Mouse (Mus musculus) limb, embryonic 14.5 days (tissue): ENCODE measurements at regions not wholly inside any gene's neighbourhood (a gene's known extent, or its start where the extent isn't known, plus 50 kb on each side); places are given as distances from the start of the nearest gene placed in this dataset.

Experiments used
- ATAC-seq: fragments of 200-750 bp; cut with Nextera tagmentation; 2 replicates; pipeline ENCODE4 v1.8.0; 2017; ENCODE audit warnings: low read depth, moderate number of reproducible peaks, moderate TSS enrichment; ENCODE audit not compliant: low FRiP score
- DNase-seq: peaks from one replicate; pipeline ENCODE4 v3.0.0-alpha.2; 2015; ENCODE audit warnings: low spot score
- H3K27ac ChIP-seq: fragments of 300-500 bp; sonication (generic); replicated peaks from 2 replicates; pipeline ENCODE4 v1.5.1; 2014; ENCODE audit warnings: low read depth, mild to moderate bottlenecking, low read length, moderate library complexity, mixed read lengths
- H3K27me3 ChIP-seq: fragments of 300-500 bp; sonication (generic); 2 replicates; pipeline ENCODE4 v1.6.1; 2014; ENCODE audit warnings: low read length, mixed read lengths; ENCODE audit not compliant: control insufficient read depth, insufficient read depth
- H3K36me3 ChIP-seq: fragments of 300-500 bp; sonication (generic); 2 replicates; pipeline ENCODE4 v1.6.1; 2014; ENCODE audit warnings: mild to moderate bottlenecking, low read length, moderate library complexity, mixed read lengths; ENCODE audit not compliant: control insufficient read depth, insufficient read depth
- H3K4me1 ChIP-seq: fragments of 300-500 bp; sonication (generic); 2 replicates; pipeline ENCODE4 v1.6.1; 2014; ENCODE audit warnings: antibody characterized with exemption, low read length, mixed read lengths; ENCODE audit not compliant: control insufficient read depth, insufficient read depth
- H3K4me2 ChIP-seq: fragments of 300-500 bp; sonication (generic); replicated peaks from 2 replicates; pipeline ENCODE4 v1.6.1; 2014; ENCODE audit warnings: low read depth, mild to moderate bottlenecking, low read length, moderate library complexity; ENCODE audit not compliant: severe bottlenecking
- H3K4me3 ChIP-seq: fragments of 300-500 bp; sonication (generic); replicated peaks from 2 replicates; pipeline ENCODE4 v1.5.1; 2014; ENCODE audit warnings: low read length
- H3K9ac ChIP-seq: fragments of 300-500 bp; sonication (generic); 2 replicates; pipeline ENCODE4 v1.6.1; 2014; ENCODE audit warnings: mild to moderate bottlenecking, low read depth, low read length, moderate library complexity; ENCODE audit not compliant: severe bottlenecking
- H3K9me3 ChIP-seq: fragments of 300-500 bp; sonication (generic); 2 replicates; pipeline ENCODE4 v1.6.1; 2016; ENCODE audit warnings: low read length; ENCODE audit not compliant: control insufficient read depth
- POLR2A ChIP-seq: fragments of 200-500 bp; IDR thresholded peaks from 2 replicates; pipeline ENCODE4 v1.8.0; 2012; ENCODE audit warnings: inconsistent platforms, mild to moderate bottlenecking, moderate library complexity, borderline replicate concordance; ENCODE audit not compliant: insufficient read depth, insufficient read length; ENCODE audit errors: extremely low read depth
- WGBS: fragments of 180-500 bp; shearing (Covaris S2); extraction: QIAGEN DNeasy Blood & Tissue Kit; methylation state at CpG from one replicate; pipeline ENCODE4 v1.1.7; 2014; 5-methylcytosine and 5-hydroxymethylcytosine counted together

DNA sequence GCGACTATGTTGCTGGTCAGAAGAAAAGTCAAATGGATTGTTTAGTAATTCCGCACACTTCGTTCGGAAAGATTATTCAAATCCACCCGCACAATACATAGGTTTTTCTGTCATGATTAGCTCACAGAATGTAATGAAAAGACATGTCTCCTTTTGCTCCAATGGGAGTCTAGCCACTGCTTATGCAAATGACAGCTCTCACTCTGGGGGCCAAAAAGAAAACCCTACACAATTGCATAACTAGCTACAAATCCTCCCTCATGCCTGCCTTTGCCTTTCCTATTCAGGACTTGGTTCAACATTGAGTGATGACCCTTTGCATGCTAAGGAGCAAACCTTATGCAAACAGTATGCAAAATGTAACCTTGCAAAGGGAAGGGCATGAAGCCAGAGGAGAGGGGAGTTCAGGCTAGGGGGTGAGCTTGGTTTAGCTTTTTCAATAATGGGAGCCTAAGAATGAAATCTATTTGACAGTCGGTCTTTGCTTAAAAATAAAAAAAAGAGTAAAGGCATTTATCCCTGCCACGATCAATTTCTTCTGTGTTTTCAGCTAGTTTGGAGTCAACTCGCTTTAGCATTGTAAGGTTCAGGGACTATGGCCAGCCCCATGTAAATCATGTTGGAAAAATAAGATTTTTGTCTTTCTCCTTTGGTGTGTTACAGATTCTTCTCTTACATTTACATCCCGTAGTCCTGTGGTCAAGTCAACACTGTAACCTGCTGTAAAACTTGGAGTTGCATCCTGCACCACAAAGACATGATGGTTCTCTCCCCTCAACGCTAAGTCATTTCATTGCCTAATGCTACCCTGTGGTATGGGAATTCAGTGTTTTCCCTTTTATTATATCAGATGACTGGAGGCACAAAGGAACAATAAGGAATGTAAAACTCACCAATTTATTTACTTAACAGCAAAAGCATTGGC lies 119.6 kb upstream of the Ndst3 start:
- Histone ChIP-seq H3K4me2 (no peak overlapping the region), H3K4me1 (no peaks in the 10 kb centered on the region), H3K27me3 (no peaks in the 10 kb centered on the region), H3K36me3 (no peaks in the 10 kb centered on the region), H3K9ac (no peak overlapping the region), H3K9me3 (no peaks in the 10 kb centered on the region), H3K27ac (no peak overlapping the region), H3K4me3 (no peak overlapping the region)
- 86% methylated on average over 10 of the region's 10 CpGs for WGBS
- ATAC-seq (no peak), DNase-seq (no peak)
- TF ChIP-seq POLR2A = no peak

DNA sequence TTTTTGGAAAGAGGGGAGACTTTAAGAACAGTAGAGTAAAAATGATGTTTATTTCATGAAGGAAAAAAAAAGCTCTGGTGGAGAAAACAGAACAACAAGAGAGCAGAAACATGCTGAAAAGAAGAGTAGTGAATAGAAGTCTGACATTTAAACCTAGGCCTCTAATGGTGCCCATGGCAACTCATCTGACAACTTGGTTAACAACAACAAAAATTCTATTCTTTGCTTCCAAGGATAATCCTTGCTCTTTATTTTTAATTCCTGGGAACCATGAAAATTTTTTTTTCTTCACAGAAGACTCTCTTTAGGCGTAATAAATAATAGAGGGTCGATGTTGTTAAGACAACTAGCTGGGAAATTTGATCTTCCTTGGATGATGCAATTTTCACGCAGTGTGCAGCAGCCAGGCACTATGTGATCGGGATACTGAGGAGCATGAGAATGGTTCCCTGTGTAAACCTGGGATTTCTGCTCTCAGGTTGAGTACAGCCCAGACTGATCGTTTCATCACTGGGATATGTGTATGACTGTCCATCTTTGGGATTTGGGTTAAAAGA lies 120.4 kb upstream of the Ndst3 start:
- Histone ChIP-seq H3K4me2 (no peak overlapping the region), H3K36me3 (no peaks in the 10 kb centered on the region), H3K9me3 (no peaks in the 10 kb centered on the region), H3K9ac (no peak overlapping the region), H3K4me3 (no peak overlapping the region), H3K27me3 (no peaks in the 10 kb centered on the region), H3K27ac (no peak overlapping the region), H3K4me1 (no peaks in the 10 kb centered on the region)
- TF ChIP-seq POLR2A = no peak
- no peak for ATAC-seq
- 63% methylated on average over 5 of the region's 5 CpGs for WGBS
- DNase-seq = no peak

DNA sequence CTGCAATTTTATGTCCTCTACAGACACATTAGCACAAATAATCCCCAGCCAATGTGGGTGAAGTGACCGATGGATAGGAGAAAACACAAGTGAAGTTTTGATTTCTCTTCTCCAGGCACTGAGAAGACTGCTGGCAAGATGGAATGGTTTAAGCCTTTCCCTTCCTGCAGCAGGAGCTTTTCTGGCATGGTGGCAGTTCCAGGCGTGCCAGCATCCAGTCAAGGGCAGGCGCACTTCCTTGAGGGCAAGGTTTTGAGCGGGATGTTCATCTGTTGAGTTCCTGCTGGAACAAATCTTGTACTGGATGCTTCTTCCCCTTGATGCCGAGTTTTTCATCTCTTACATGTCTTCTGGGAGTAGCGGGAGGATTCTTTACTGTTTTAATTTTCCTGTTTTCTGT lies 138.1 kb upstream of the Ndst3 start:
- DNase-seq (no peak), ATAC-seq (no peak)
- 80% methylated on average over 6 of the region's 6 CpGs for WGBS
- no peak for TF ChIP-seq POLR2A
- no peaks in the 10 kb centered on the region for H3K9me3 ChIP-seq
- H3K27me3 ChIP-seq = no peaks in the 10 kb centered on the region
- H3K4me2 ChIP-seq = no peak overlapping the region
- no peak overlapping the region for H3K9ac ChIP-seq
- no peak overlapping the region for H3K4me3 ChIP-seq
- H3K4me1 ChIP-seq = no peaks in the 10 kb centered on the region
- no peak overlapping the region for H3K27ac ChIP-seq
- no peaks in the 10 kb centered on the region for H3K36me3 ChIP-seq

DNA sequence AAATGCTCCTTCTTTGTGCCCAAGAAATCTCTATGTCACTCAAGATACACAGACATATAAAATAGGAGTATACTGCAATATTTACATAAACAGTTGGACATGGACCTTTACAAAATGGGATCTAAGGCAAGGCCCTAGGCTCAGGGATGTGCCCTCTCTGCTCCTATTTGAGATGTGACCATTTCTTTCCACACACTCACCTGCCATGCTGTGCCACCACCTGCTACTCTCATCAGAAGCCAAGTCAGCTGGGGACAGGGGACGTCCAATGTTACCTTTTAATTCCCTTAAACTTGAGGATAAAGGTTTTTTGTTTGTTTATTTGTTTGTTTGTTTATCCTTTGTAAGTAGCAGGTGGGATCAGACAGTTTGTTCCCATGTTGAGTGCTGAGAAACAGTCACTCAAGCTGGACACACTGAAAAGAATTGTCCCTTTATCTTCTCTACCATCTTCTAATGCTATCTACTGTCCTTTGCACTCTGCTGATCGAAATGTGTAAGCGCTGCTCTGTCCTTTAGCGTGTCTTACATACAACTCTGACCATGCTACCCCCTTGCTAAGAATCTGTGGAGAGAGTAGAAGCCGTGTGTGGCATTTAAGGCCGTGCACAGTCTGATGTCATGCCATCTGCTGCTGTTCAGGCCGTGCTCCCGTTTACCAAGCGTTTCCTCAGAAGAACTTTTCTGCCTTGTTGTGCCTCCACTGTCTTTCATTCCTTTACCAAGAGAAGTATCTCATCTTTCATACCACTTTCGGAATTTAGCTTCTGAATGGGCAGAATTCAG lies 147.9 kb upstream of the Ndst3 start:
- no peaks in the 10 kb centered on the region for H3K36me3 ChIP-seq
- ATAC-seq (no peak), DNase-seq (no peak)
- TF ChIP-seq POLR2A = no peak
- H3K27ac ChIP-seq = no peak overlapping the region
- H3K4me3 ChIP-seq = no peak overlapping the region
- H3K4me2 ChIP-seq = no peak overlapping the region
- no peaks in the 10 kb centered on the region for H3K4me1 ChIP-seq
- no peak overlapping the region for H3K9ac ChIP-seq
- H3K27me3 ChIP-seq = no peaks in the 10 kb centered on the region
- no peaks in the 10 kb centered on the region for H3K9me3 ChIP-seq
- WGBS = 88% methylated on average over 10 of the region's 10 CpGs

DNA sequence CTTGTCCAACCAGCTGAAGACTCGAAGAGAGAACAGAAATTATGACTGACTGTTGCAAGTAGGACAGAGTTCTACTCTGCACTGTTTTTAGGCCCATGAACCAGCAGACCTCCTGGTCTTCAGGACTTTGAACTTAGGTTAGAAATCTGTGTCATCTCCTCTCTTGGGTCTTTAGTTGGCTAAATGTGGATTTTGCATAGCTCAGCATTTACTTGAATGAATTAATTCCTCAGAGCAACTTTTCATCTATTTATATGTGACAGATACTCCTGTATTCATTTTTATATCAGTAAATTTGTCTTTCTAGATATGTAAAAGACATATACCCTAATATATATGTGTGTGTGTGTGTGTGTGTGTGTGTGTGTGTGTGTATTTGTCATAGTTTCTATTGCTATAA lies 155.9 kb upstream of the Ndst3 start:
- no peak for ATAC-seq
- 96% methylated on average over 1 of the region's 1 CpGs for WGBS
- no peak for TF ChIP-seq POLR2A

More for the DNA sequence above, 155.9 kb upstream of the Ndst3 start:
- H3K4me1 ChIP-seq = no peaks in the 10 kb centered on the region
- H3K4me2 ChIP-seq = no peak overlapping the region
- no peak overlapping the region for H3K4me3 ChIP-seq
- no peaks in the 10 kb centered on the region for H3K27me3 ChIP-seq
- no peaks in the 10 kb centered on the region for H3K36me3 ChIP-seq
- no peak overlapping the region for H3K27ac ChIP-seq
- no peak for DNase-seq
- H3K9ac ChIP-seq = no peak overlapping the region
- no peaks in the 10 kb centered on the region for H3K9me3 ChIP-seq
